Mouse (Mus musculus): ENCODE data around the gene Pde10a.

The Pde10a gene

GRCm38 (mm10) chr17:8765987-8766576 is 240.9 kb downstream of the Pde10a start:
- DNase-seq, result no peak

- DNase-seq, result no peak
Measured at GRCm38 (mm10) chr17:8769155-8769554, 244.0 kb downstream of the Pde10a start.

DNA sequence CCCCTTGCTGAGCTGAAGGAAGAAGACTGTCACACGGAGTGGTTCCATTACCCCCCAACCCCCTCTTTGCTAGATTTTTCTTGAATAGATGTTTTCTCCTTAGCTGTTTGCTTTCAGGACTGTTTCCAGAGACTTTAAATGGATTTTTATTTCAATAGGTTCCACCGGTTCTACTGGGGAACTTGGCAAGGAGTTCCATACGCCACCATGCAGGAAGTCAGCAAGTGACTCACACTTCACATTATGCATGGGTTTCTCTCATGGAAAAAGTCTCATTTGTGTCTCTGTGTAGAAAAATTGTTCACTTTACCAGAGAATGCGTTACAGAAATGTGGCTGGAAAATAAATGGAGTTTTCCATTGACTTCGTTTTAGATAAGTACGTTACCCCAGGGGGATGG is 248.2 kb downstream of the Pde10a start:
- DNase-seq, result no peak

DNA sequence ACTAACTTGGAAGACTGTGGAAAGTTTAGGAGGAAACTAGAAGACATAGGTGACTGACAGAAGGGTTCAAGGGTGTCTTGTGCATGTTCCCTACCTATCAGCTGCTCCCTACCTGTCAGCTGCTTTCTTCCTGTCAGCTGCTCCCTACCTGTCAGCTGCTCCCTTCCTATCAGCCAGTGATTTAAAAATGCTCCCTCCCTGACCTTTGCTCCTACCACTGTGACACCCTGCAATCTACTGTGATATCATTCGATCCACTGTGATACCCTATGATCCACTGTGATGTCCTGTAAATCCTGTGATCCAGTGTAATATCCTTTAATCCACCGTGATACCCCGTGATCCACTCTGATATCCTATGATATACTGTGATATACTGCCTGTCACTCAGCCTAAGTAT is 249.1 kb downstream of the Pde10a start:
- no peak for DNase-seq

GRCm38 (mm10) chr17:8775571-8776161 is 250.5 kb downstream of the Pde10a start:
- DNase-seq, result no peak

DNA sequence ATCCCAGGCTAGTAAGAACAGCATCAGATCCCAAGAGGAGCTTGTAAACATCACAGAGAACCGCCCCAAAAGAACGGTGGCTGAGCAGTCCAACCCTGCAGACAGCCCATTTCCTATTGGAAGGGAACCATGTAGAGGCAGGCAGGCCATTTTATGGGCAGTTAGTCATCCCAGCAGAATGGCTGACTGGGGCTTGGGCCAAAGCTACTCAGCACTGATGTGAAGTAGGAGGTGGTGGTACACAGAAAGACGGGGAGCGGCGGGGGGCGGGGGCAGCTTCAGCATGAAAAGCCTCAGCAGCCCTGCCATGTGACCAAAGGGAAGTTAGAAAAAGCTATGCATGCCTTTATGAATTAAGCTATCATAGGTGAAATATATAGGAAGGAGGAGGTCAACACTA is 252.5 kb downstream of the Pde10a start:
- no peak for DNase-seq

GRCm38 (mm10) chr17:8778839-8779238 is 253.7 kb downstream of the Pde10a start:
- DNase-seq, result no peak

DNA sequence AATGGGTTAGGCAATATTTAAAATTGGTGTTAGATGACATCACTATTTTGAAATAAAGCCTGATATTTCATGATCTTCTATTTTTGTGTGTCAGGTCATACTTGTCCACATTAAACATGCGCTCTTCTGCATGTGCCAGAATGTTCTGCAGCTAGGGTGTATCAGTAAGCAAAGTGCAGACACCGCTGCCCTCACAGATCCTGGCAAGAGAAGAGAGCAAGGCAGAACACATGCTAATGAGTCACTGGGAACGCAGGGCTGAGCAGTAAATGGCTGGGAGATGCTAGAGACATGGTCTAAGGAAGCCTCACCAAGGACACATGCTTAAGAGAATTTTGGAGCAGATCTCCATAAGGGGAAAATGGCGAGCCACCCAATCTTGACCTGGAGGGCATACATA is 255.3 kb downstream of the Pde10a start:
- no peak for DNase-seq

DNA sequence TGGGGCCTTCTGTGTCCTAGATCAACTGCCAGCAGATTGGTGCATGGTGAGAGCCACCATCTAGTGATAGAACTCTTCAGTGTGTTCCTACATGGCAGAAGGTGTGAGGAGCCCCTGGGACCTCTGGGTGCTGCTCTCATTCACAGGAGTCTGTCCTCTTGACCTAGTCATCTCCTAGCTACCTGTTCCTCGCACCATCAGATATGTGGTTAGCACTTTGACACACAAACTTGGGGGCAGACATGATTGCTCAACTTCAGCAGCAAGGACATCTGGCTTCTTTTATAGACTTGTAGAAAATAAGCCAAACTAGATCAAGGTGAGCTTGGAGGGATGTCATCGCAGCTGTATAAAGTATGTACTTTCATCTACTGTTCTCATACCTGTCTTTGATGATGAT is 255.9 kb downstream of the Pde10a start:
- DNase-seq, result no peak

DNA sequence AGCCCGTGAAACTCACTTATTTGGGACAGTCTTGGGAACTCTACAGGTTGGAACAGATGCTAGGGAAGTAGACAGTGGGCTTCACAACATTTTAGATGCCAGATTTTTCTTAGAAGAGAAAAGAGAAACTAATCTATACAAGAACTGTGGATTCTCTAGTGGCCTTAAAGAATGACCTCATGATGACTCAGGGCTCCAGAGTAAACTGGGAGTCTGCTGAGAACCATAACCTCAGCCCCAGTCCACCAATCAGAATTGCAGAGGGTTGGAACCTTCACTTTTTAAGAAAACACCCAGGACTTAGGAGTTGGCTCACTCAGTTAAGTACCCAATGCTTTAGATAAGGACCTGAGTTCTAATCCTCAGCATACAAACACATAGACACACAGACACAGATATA is 256.4 kb downstream of the Pde10a start:
- no peak for DNase-seq

DNA sequence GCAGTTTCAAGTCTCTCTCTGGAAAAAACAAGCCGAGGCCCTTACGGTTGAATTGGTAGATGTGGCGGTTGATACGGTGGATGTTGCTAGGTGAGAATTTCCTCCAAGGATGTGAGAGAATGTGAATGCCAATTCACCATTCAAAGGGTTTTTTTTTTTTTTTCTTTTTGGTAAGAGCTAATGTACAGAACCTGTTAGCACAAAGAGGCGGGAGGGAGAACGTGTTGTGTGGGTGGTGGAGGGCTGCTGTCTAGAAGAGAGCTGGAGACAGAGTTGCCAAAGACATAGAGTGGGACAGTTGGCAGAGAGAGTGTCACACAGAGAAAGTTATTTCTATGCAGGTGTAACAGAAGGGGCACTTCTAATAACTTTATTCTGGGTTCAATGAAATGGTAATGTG is 260.7 kb downstream of the Pde10a start:
- DNase-seq, result no peak

- no peak for DNase-seq
Measured at GRCm38 (mm10) chr17:8786484-8786883, 261.3 kb downstream of the Pde10a start.

DNA sequence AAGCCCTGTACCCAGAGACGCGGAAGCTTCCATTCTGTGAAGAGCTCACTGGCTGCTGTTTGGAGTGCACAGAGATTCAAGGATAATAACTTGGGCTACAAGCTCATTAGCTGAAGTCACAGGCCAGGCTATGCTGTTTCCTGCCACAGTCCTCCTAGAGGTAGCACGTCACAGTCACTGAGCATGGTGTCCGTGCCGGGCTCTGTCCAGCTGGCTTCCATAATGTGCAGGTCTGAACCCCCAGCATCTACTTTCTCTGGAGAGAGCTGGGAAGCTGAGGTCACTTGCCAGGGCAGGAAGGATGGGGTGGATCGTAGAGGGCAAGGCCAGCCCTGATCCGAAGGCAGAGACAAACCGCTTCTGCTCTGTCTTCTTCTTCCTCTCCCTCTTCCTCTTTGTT is 262.6 kb downstream of the Pde10a start:
- no peak for DNase-seq

GRCm38 (mm10) chr17:8791561-8791960 is 266.4 kb downstream of the Pde10a start:
- no peak for DNase-seq

DNA sequence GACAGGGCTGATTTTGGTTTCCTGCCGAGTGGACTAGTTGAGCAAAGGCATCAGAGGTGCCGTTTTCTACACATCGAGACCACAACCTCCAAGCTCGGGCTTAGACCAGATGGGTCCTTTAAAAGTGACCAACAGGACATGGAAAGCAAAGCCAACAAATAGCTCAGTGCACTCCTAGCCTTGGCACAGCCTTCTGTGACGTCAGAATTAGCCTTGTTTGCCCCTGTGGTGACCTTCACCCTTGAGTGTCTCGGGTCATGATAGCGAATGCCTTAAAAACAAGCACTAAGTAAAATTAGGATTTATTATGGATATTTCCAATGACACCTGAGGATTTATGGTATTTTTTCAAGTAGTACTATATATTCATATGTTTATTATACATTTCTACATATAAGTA is 267.4 kb downstream of the Pde10a start:
- no peak for DNase-seq

GRCm38 (mm10) chr17:8797624-8798023 is 272.5 kb downstream of the Pde10a start:
- DNase-seq, result no peak

- DNase-seq, result peak; percentile 46
Measured at GRCm38 (mm10) chr17:8798531-8799295, 273.5 kb downstream of the Pde10a start.

DNA sequence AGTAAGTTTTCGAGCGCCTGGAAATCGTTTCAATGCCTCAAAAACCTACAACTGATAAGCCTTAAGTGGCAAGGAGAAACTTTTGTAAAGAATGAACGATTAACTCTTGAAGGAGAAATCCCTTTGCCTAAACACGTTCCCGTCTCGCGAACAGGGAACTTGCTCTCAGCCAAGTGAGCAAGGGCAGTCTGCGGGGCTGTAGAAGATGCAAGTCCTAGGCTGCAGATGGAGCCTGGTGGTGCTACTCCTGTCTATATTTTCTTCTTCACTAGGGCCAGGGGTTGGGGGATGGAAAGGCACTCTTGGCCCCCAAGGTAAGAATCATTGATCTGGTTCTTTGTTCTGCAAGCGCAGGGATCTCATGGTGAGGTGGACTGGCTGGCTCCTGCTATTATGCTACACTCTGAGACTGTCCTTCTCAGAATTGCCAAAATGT is 274.1 kb downstream of the Pde10a start:
- DNase-seq, result peak; percentile 64

- DNase-seq, result peak; percentile 39
Measured at GRCm38 (mm10) chr17:8799914-8800420, 274.8 kb downstream of the Pde10a start.

- DNase-seq, result peak; percentile 80
Measured at GRCm38 (mm10) chr17:8800478-8801082, 275.4 kb downstream of the Pde10a start.

DNA sequence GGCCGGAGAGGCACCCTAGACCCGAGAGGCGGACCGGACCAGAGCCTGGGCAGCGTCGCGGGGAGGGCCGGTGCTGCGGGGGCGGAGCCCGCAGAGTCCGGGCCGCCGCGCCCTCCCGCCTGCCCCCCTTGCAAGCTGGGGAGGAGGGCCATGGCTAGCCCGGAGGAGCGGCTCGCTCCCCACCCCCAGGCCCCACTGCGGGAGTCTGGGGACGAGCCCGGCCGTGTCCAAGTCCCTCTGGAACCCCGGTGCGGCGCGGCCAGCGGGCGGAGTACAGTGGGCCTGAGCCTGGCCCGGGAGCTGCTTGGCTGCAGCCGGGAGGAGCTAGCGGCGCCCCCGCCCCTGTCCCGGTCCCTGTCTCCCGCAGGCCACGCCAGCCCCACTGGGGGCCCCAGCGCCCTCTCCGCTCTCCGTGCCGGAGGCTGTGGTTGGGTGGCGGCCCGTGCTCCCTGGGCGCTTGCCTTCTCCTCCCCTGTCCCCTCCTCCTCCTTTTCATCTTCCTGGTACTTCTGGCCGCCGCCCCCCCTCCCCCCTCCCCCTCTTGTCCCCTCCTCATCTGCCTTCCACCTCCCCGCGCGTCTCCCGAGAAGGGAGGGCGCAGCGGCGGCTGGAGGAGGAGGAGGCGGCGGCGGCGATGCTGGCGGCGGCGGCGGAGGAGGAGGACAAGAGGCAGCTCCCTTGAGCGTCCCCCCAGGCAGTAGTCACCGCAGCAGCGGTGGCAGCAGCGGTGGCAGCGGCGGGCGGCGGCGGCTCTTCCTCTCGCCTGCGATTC is 276.1 kb downstream of the Pde10a start:
- DNase-seq, result peak; percentile 92

DNA sequence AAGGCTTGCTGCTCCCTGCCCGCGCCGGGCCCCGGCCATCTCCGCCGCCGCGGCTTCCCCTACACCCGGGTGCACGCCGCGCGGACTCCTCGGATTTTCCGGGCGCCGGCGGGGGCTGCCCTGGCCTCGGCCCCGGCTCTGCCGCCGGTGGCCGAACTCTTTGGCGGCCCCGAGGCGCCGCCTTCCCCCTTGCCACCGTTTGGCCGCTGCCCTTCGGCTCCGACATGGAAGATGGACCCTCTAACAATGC is 276.6 kb downstream of the Pde10a start:
- DNase-seq, result no peak

Measured in retina, postnatal 1 day (tissue).